Mouse (Mus musculus) spleen, embryonic (tissue): ENCODE results near the gene Olfr612.
"Not testable (repeated sequence)": the region's sequence is repeated elsewhere in the genome, so short reads cannot be mapped to it uniquely, and the experiment has no call there.

ENCODE experiments used
- CTCF ChIA-PET: fragments of 350-600 bp; sonication (Branson Sonifier 250); formaldehyde crosslinking; loops from one replicate; lab custom pipeline; 2022; lab: Charles Lee

Gene Olfr612

GRCm38 (mm10) chr7:103542617-103543016 lies at the start of gene Olfr612:
TSS of gene Olfr612 (minus strand) at chr7:103542717.
- CTCF ChIA-PET: not testable (repeated sequence)

- CTCF ChIA-PET: no interaction called here
Measured at GRCm38 (mm10) chr7:103589803-103590202, 47.3 kb upstream of the Olfr612 start, which contains the start of gene Olfr618. TSS of gene Olfr618 (plus strand) at chr7:103590103.

- CTCF ChIA-PET: no interaction called here
Measured at GRCm38 (mm10) chr7:103572761-103573160, 30.2 kb upstream of the Olfr612 start, which contains the start of gene Olfr617. TSS of gene Olfr617 (plus strand) at chr7:103573061.

- CTCF ChIA-PET: no interaction called here
Measured at GRCm38 (mm10) chr7:103569043-103569442, 26.5 kb upstream of the Olfr612 start, which contains the start of gene Olfr616. TSS of gene Olfr616 (minus strand) at chr7:103569143.

- CTCF ChIA-PET: no interaction called here
Measured at GRCm38 (mm10) chr7:103555779-103556178, 13.3 kb upstream of the Olfr612 start, which contains the start of gene Olfr615. TSS of gene Olfr615 (plus strand) at chr7:103556079.

GRCm38 (mm10) chr7:103547774-103548173 lies 5.3 kb upstream of the Olfr612 start, which contains the start of gene Olfr613:
TSS of gene Olfr613 (plus strand) at chr7:103548074.
- CTCF ChIA-PET: no interaction called here

- CTCF ChIA-PET: not testable (repeated sequence)
Measured at GRCm38 (mm10) chr7:103520746-103521145, 21.8 kb downstream of the Olfr612 start, which contains the start of gene Olfr611. TSS of gene Olfr611 (minus strand) at chr7:103520846.

GRCm38 (mm10) chr7:103512022-103512421 lies 30.5 kb downstream of the Olfr612 start, which contains the start of gene Olfr610:
TSS of gene Olfr610 (minus strand) at chr7:103512122.
- CTCF ChIA-PET: no interaction called here

- CTCF ChIA-PET: no interaction called here
Measured at GRCm38 (mm10) chr7:103497962-103498361, 44.6 kb downstream of the Olfr612 start, which contains the start of gene Olfr609. TSS of gene Olfr609 (minus strand) at chr7:103498062.
